ENCODE assay signal across 7 mouse cellular contexts in the genomic region with DNA sequence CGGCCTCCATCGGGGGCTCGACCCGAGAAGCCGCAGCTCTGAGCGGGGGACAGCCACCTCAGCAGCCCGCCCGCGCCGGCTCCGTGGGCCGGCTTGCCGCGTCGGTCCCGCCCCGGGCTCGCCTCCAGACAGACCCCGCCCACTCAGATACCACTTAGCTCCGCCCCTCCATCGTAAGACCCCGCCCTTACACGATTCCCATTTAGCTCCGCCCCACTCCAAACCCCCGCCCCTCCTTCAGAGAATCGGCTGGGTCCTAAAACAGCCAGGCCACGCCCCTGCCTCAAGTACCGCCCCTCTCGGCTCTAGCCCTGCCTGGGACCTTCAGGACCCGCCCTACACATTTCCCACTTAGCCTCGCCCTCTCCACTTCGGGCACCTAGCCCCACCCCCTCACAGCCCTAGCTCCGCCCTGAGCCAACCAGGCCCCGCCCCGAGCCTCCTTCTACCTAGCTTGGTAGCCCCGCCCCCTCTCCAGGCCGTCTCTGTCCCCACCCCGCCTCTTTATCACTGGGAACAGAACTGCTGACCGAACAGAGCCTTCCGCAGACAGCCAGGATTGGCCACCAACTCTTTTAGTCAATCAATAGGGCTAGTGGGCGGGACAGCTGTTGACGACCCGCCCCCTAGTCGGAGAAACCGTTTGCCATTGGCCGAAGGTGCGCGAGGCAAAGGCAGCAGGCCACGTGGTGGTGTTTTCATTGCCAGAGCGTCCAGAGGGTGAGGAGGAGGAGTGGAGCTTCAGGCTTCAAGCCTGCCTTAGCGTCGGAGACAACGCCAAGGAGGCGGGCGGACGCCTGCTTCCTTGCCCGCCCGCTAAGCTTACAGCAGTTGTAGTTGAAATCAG. TPM values are rescaled to one million over a fixed set of nuclear protein-coding genes. Genes with fewer than 3 reads are reported as not detected.
DNase-seq lines count a peak whose midpoint lies in the region; ATAC-seq lines count a peak whose summit lies in the region.

TSS of gene Wipi1 (minus strand) at position 665 of the 847 bp plus-strand sequence.

- peak within 1 kb of the TSS; percentile 78 for H3K4me2 ChIP-seq in embryonic facial prominence, embryonic 12.5 days (replicated peaks)
- peak within 1 kb of the TSS; percentile 47 for H3K4me2 ChIP-seq in limb, embryonic 11.5 days (ENCODE audit: low read depth, severe bottlenecking)
- H3K4me2 ChIP-seq in midbrain, embryonic 14.5 days (ENCODE audit: low read length): peak within 1 kb of the TSS; percentile 86

- H3K27ac ChIP-seq in embryonic facial prominence, embryonic 12.5 days: peak within 1 kb of the TSS; percentile 82
- H3K27ac ChIP-seq in limb, embryonic 11.5 days (replicated peaks; ENCODE audit: low read depth, low read length): peak within 1 kb of the TSS; percentile 31
- peak within 1 kb of the TSS; percentile 55 for H3K27ac ChIP-seq in midbrain, embryonic 14.5 days (replicated peaks; ENCODE audit: low read depth, low read length)

- no peaks in the 10 kb centered on the region for H3K27me3 ChIP-seq in embryonic facial prominence, embryonic 12.5 days
- H3K27me3 ChIP-seq in limb, embryonic 11.5 days (ENCODE audit: control insufficient read depth, insufficient read depth, low read length): no peaks in the 10 kb centered on the region
- H3K27me3 ChIP-seq in midbrain, embryonic 14.5 days (ENCODE audit: control insufficient read depth, insufficient read depth, low read length): peaks cover 3% of the 10 kb centered on the region; the same call in 1 of the 2 replicates

- H3K9ac ChIP-seq in embryonic facial prominence, embryonic 12.5 days: peak within 1 kb of the TSS; percentile 72
- H3K9ac ChIP-seq in limb, embryonic 11.5 days (ENCODE audit: low read length): peak within 1 kb of the TSS; percentile 64
- H3K9ac ChIP-seq in midbrain, embryonic 14.5 days (replicated peaks; ENCODE audit: low read length): peak within 1 kb of the TSS; percentile 65

- H3K36me3 ChIP-seq in embryonic facial prominence, embryonic 12.5 days: no peaks in the 10 kb centered on the region
- no peaks in the 10 kb centered on the region for H3K36me3 ChIP-seq in limb, embryonic 11.5 days (ENCODE audit: control insufficient read depth, insufficient read depth, low read length)
- H3K36me3 ChIP-seq in midbrain, embryonic 14.5 days (ENCODE audit: control insufficient read depth, insufficient read depth, low read length): no peaks in the 10 kb centered on the region

- peak; percentile 95 for ATAC-seq in embryonic facial prominence, embryonic 12.5 days (ENCODE audit: insufficient number of reproducible peaks, insufficient read depth, low FRiP score, low TSS enrichment)
- peak; percentile 97 for ATAC-seq in limb, embryonic 11.5 days (ENCODE audit: insufficient number of reproducible peaks, low FRiP score, low TSS enrichment, low read depth)
- ATAC-seq in midbrain, embryonic 14.5 days (ENCODE audit: low FRiP score, low TSS enrichment): peak; percentile 97

- peak; percentile 100 for DNase-seq in adrenal gland, postnatal 25 days
- DNase-seq in heart, adult 11 months: peak; percentile 100
- peak; percentile 99 for DNase-seq in kidney, adult 18-20 months
- peak; percentile 97 for DNase-seq in limb, embryonic 11.5 days (ENCODE audit: low spot score)
- DNase-seq in midbrain, embryonic 14.5 days: peak; percentile 98
- peak; percentile 96 to 97 for DNase-seq in spleen, adult 18-20 months

- H3K9me3 ChIP-seq in embryonic facial prominence, embryonic 12.5 days: no peaks in the 10 kb centered on the region
- H3K9me3 ChIP-seq in limb, embryonic 11.5 days (ENCODE audit: control insufficient read depth, low read length): no peaks in the 10 kb centered on the region
- no peaks in the 10 kb centered on the region for H3K9me3 ChIP-seq in midbrain, embryonic 14.5 days (ENCODE audit: control insufficient read depth, low read length)

- H3K4me1 ChIP-seq in embryonic facial prominence, embryonic 12.5 days: peaks cover 13% of the 10 kb centered on the region
- H3K4me1 ChIP-seq in limb, embryonic 11.5 days (ENCODE audit: control insufficient read depth, insufficient read depth, low read length): peaks cover 17% of the 10 kb centered on the region
- peaks cover 9% of the 10 kb centered on the region for H3K4me1 ChIP-seq in midbrain, embryonic 14.5 days (ENCODE audit: control insufficient read depth, insufficient read depth, low read length)

- H3K4me3 ChIP-seq in embryonic facial prominence, embryonic 12.5 days: peak within 1 kb of the TSS; percentile 73
- peak within 1 kb of the TSS; percentile 74 for H3K4me3 ChIP-seq in limb, embryonic 11.5 days (ENCODE audit: low read depth, low read length)
- H3K4me3 ChIP-seq in midbrain, embryonic 14.5 days (replicated peaks; ENCODE audit: low read depth, low read length): peak within 1 kb of the TSS; percentile 65

- under 1% methylated on average over 58 of the region's 58 CpGs for WGBS in embryonic facial prominence, embryonic 12.5 days
- under 1% methylated on average over 58 of the region's 58 CpGs for WGBS in limb, embryonic 11.5 days
- under 1% methylated on average over 58 of the region's 58 CpGs for WGBS in midbrain, embryonic 14.5 days

RNA-seq across cellular contexts. Expression of gene Wipi1, which starts in this region (rescaled TPM):
- 42.7 and 65.8 TPM in 2 replicates for total RNA-seq in adrenal gland, postnatal 25 days (2021)
- polyA plus RNA-seq in embryonic facial prominence, embryonic 12.5 days (2016; fragmentation: Nextera tagmentation; extraction: Ambion mirVana): 38.6 and 43.0 TPM in 2 replicates
- polyA plus RNA-seq in limb, embryonic 11.5 days (2014; fragmentation: Nextera tagmentation; extraction: Ambion mirVana): 23.3 and 27.7 TPM in 2 replicates
- 6.5 and 9.9 TPM in 2 replicates for polyA plus RNA-seq in midbrain, embryonic 14.5 days (2014; fragmentation: Nextera tagmentation; extraction: Ambion mirVana)

Comparison
In these comparisons a context has a peak if more than half of its experiments do, and no peak if none do; other contexts are left out.
1. Peak in every context shown above with its lines: DNase-seq, ATAC-seq, H3K4me3 ChIP-seq and H3K27ac ChIP-seq.
2. H3K27ac ChIP-seq: peak in every context shown above with its lines; median percentile 82 in embryonic facial prominence, embryonic 12.5 days; 55 in midbrain, embryonic 14.5 days; 31 in limb, embryonic 11.5 days.